Mouse (Mus musculus) megakaryocyte-erythroid progenitor cell, adult 5-6 weeks (primary cell): Measurements from ENCODE around the gene Lrtm2. TPM values are rescaled to one million over a fixed set of nuclear protein-coding genes. Genes with fewer than 3 reads are reported as not detected.

Experiments used
- ATAC-seq: replicated peaks from 2 replicates; pipeline ENCODE4 v1.8.0; 2016; ENCODE audit warnings: mild to moderate bottlenecking, inconsistent platforms; ENCODE audit not compliant: severe bottlenecking, poor library complexity, low FRiP score, low TSS enrichment
- total RNA-seq, 2 experiments: library from RNA; stranded (forward) in 1 of 2; stranded (reverse) in 1 of 2; fragments of 200-1000, 215-1000 nt in 1 of 2; fragments of >200 nt in 1 of 2; fragmentation: Nextera tagmentation in 1 of 2; gene quantifications; 2 replicates each; pipeline ENCODE4 v1.2.3; 2014 to 2017

Gene Lrtm2
- total RNA-seq, 2 experiments from 2014 or later, result 0.38 TPM; not detected in 1

GRCm38 (mm10) chr6:119310176-119310575 lies 20.4 kb downstream of the Lrtm2 start:
- ATAC-seq, result no peak

- ATAC-seq, result no peak
Observed at GRCm38 (mm10) chr6:119307867-119308413, 22.6 kb downstream of the Lrtm2 start.

GRCm38 (mm10) chr6:119303331-119303730 lies 27.2 kb downstream of the Lrtm2 start:
- no peak for ATAC-seq

DNA sequence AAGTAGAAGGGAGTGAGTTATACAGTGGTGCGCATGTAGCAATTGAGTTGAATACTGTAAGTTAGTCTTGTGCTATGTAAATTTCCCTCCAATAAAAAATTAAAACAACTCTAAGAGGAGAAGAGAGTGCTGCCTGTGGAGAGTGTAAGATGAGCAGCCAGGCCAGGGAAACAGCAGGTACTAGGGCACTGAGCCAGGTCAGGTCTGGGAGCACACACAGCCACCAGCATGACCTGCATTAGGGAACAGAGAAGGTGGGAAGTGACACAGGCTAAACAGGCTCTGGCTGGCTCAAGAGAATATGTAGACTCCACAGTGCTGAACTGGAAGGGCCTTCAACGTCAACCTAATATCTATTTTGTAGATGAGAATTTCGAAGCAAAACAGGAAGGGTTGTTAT lies 29.3 kb downstream of the Lrtm2 start:
- no peak for ATAC-seq

GRCm38 (mm10) chr6:119280761-119281160 lies 49.8 kb downstream of the Lrtm2 start:
- ATAC-seq, result no peak

- ATAC-seq, result no peak
Observed at GRCm38 (mm10) chr6:119276713-119277112, 53.9 kb downstream of the Lrtm2 start.

Other genes starting within 250 kb of the Lrtm2 start
- gene Dcp1b, start 155.5 kb downstream of the Lrtm2 start, total RNA-seq (2014; fragmentation: Nextera tagmentation), result 12.4 and 26.1 TPM in 2 replicates
- 9.7 and 11.9 TPM in 2 replicates for gene Dcp1b, start 155.5 kb downstream of the Lrtm2 start, total RNA-seq (2017)
- gene Cacna1c, start 134.3 kb downstream of the Lrtm2 start, total RNA-seq (2014; fragmentation: Nextera tagmentation), result 1.9 TPM in 1 of 2 replicates, not detected in the other
- 0.15 and 0.33 TPM in 2 replicates for gene Cacna1c, start 134.3 kb downstream of the Lrtm2 start, total RNA-seq (2017)
- 5.5 TPM in 1 of 2 replicates, not detected in the other for gene Cacna2d4, start 94.2 kb downstream of the Lrtm2 start, total RNA-seq (2014; fragmentation: Nextera tagmentation)
- gene Cacna2d4, start 94.2 kb downstream of the Lrtm2 start, total RNA-seq (2017), result 0.34 TPM in 1 of 2 replicates, not detected in the other
- gene Adipor2, start 86.9 kb upstream of the Lrtm2 start, total RNA-seq (2014; fragmentation: Nextera tagmentation), result 34.1 and 37.1 TPM in 2 replicates
- 65.9 and 73.1 TPM in 2 replicates for gene Adipor2, start 86.9 kb upstream of the Lrtm2 start, total RNA-seq (2017)
- gene Fbxl14, start 148.9 kb upstream of the Lrtm2 start, total RNA-seq (2014; fragmentation: Nextera tagmentation), result 31.8 and 40.4 TPM in 2 replicates
- gene Fbxl14, start 148.9 kb upstream of the Lrtm2 start, total RNA-seq (2017), result 39.9 and 41.0 TPM in 2 replicates
- gene Wnt5b, start 213.6 kb upstream of the Lrtm2 start, total RNA-seq (2014; fragmentation: Nextera tagmentation), result not detected in 2 replicates
- not detected in 2 replicates for gene Wnt5b, start 213.6 kb upstream of the Lrtm2 start, total RNA-seq (2017)